Mouse (Mus musculus) T-cell, adult 66 days (primary cell): ENCODE results near the gene Klhl1. TPM values are rescaled to one million over a fixed set of nuclear protein-coding genes. Genes with fewer than 3 reads are reported as not detected.

Source experiments
- total RNA-seq, 2 experiments: library from RNA; stranded (reverse); gene quantifications; 3 replicates in 1 of 2; 4 replicates in 1 of 2; pipeline ENCODE4 v1.2.4; 2023

Klhl1 gene
- total RNA-seq: not detected

DNA sequence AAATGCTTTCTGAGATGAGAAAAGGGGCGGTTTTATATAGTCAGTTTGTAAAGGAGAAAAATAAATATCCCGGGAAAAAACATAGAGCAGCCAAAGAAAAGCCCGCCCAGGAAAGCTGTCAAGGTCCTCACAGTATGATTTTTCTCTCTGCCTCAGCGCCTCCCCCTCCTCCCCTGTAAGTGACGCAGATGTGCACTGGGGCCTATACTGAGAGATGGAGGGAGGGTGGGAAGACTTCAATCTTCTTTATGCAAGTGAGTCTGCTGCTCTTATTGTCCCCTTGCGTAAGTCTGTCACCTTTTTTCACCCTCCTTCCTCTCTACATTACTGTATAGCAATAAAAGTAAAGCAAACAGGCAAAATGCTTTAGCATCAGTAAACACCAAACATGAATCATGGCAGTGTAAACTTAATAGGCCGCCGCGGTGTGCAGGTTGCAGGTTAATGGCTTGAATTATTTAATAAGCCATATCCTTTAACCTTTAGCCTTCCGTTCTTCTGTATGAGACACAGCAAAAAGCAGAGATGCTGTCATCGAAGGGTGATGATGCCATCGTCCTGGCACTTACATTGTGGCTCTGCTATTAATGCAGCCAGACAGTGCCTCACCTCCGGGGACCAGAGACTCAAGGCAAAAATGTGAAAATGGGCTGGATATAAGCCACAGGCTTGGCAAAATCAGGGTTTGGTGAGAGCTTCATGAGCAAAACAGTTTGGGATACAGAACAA is at the start of gene Klhl1:
Gene Klhl1 (minus strand): TSS at position 149 of the 729 bp plus-strand sequence.

